Mouse (Mus musculus) ovary, postnatal 10 days (tissue): ENCODE measurements around the gene Nkx2-1.
"Not testable (repeated sequence)": the region's sequence is repeated elsewhere in the genome, so short reads cannot be mapped to it uniquely, and the experiment has no call there.

Source experiments
- DNase-seq: peaks from one replicate; pipeline ENCODE4 v3.0.0; 2022; ENCODE audit warnings: low spot score

Gene Nkx2-1

DNA sequence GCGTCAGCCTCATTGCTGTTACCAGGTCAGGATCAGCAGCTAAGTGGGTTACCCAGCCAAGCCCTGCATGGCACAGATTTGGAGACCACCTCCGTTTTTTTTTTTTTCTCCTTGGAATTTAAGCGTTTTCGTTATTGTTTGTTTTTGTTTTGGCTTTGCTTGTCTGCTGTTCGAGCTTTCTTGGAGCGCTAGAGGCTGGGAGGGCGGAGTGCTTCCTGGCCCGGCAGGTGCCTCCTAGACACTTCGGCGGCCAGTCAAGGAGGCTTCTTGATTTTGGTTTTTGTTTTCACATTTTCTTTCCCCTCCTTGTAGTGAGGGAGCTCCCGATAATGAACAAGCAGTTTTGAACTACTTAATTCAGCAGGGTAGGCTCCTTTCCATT is at the start of gene Nkx2-1:
TSS of gene Nkx2-1 (minus strand) at position 25 of the 382 bp plus-strand sequence.
- DNase-seq: no peak

DNA sequence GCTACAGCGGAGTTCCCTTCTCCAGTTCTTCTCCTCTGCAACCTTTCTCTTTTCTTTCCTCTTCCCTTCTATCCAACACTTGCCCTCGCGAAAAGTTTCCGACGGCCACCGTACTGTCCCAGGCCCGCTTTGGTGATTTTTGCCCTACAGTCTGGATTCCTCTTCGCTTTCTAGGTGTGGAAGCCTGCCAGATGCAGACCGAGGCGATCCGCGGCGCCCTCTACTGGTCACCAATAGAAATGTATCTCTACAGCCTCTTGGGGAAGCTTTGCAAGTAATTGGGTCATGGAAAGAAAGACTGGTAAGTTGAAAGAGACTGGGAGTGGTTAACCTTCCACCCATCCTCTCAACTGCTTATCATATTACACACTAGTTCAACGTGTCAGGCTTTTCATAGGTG is 4.4 kb upstream of the Nkx2-1 start:
- DNase-seq: peak; percentile 49

DNA sequence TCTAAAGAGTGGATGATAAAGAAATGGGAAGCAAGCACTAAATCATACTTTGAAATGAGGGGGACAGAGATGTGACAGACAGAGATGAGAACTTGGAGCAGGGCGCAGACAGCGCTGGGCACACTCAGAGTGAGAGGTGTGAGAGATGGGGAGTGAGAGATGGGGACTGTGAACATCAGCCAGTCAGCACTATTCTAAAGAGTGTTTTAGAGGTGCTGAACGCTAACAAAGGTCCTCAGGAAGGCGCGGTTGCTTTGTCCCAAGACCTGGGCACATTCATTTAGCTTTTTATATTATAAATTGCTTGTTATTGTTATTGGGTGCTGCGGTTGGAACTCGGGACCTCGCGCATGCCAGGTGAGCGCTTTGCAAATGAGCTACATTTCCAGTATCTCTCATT is 3.9 kb upstream of the Nkx2-1 start:
- DNase-seq: no peak

DNA sequence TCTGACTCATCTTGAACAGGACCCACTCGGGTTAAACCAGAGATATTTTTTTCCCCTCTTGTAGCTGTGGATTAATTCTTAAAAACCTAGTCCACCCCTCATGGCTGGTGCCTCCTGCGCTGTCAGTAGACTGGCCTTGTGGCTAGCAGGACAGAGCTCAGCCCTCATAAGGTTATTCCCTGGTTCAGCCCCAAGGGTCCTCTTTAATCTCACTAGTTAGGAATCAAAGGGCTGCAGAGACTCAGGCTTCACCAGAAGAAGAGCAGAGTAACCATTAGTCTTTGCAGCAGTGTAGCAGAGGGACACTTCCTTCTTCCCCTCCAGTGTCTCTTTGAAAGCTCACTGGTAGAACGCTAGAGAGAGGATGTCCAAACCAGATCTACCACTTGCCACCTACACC is 1.9 kb upstream of the Nkx2-1 start:
- DNase-seq: no peak

DNA sequence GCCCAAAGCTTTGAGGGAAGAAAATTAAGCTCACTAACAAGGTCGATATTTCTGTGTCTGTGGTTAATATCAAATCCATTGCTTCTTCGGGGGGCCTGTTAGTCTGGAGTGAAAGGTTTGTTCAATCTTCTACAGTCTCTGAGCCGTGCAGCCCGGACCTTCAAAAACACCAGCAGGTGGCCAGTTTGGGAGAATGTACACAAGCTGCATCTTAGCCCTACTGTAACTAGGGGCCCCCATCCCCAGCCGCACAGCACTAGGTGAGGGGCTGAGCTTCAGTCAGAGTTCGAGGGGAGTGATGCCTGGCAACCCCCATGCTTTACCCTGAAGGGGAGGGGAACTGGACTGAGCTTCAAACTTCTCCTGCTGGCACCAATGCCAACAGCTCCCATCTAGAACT is 1.2 kb upstream of the Nkx2-1 start:
- DNase-seq: no peak

DNA sequence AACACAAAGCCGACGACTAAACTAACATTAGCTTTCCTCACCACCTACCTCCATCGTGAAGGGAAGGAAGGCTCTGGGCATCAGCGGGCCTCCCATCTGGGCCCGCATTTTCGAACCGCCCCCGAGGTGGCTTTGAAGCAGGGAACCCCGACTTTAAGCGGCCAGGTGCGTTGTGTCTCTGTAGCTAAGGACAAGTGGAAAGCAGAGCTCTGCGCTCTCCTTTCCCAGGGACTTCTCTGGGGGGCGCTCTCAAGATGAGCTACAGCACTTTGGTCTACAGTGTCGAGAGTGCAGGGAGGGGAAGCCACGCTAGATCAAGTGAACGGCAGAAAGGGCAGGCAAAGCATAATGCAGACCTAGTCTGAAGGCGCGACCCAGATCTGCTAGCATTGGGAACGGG is 634 bp upstream of the Nkx2-1 start:
- no peak for DNase-seq

DNA sequence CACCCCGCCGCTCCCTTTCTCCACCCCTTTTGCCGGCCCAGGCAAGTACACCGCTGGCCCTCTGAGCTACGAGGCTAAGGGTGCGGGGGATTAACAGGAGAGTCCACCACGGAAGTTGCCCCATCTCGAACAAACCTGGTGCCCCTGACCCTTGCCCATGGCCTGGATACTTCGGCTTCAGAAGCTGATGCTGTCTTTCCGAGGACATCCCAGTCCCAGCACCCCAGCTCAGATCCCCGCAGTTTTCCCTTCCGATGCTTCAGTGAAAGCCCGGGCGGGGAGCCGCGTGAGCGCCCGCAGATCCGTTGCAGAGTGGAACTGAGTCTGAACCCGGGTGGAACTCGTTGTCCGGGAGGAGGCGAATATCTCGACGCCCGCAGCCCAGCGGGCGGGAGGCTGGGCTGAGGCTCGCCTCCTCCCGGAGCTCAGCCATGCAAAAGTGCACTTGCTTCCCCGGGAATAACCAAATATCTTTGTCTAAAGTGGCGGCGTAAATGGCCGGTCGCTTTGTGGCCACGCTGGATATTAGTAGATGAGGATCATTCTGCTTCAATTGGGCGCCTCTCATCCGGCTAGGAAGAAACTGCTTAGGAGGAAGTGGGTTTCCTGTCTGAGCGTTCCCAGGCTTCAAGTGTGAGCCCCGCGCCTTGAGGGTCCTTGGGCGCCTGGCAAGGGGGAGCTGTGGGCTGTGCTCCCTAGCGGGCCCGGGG is 379 bp downstream of the Nkx2-1 start:
- no peak for DNase-seq

DNA sequence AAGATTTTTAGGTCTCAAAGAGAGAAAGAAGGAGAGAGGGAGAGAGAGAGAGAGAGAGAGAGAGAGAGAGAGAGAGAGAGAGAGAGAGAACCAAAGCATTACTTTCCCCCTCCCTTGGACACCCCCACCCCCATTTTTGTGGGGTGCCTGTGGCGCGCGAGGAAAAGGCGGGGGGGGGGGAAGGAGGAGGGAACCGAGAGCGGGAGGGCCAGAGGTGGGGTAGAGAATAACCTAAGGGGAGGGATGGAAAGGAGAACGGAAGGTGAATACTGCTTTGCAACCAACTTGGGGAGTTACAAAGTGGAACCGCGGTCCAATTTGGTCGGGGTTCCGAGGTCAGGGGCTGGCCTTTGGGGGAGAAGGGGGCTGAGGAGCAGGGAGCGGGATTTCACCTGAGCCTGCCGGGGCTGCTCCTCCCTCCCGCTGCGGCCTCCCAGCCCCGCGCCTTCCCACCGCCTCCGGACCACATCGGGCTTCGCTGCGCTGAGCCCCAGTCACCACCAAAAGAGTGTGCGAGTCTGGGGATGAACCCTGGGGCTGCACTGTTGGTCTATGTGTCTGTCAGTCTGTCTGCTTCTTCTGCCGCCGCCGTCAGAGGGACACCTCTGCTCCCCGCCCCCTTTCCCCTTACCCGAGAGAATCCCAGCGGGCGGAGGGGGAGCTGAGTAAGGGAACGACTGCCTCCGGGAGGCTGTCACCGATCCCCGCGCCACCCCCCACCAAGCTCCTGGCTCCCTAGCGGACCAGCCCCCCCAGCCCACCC is 1.1 kb downstream of the Nkx2-1 start:
- no peak for DNase-seq

DNA sequence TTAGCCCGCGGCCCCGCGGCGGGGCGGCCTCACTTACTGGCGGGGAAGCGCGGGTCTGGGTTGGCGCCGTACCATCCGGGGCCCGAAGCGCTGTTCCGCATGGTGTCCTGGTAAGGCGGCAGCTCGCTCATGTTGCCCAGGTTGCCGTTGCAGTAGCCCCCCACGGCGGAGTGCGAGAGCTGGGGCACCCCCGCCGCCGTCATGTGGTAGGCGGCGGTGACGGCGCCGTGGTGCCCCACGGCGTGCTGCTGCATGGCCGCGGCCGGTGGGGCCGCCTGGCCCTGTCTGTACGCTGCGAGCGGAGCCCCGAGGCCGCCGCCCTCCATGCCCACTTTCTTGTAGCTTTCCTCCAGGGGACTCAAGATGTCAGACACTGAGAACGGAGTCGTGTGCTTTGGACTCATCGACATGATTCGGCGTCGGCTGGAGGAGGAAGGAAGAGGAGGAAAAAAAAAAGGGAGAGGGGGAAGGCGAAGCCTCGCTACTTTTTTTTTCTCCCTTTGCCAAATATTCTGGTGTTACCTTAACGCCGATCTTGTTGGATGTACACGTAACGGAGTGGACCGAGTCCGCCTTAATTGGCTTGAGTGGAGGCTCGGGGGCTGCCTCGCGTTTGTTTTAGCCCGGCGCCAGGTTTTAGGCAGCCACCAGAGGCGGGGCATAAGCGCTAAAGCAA is 1.9 kb downstream of the Nkx2-1 start:
- no peak for DNase-seq

DNA sequence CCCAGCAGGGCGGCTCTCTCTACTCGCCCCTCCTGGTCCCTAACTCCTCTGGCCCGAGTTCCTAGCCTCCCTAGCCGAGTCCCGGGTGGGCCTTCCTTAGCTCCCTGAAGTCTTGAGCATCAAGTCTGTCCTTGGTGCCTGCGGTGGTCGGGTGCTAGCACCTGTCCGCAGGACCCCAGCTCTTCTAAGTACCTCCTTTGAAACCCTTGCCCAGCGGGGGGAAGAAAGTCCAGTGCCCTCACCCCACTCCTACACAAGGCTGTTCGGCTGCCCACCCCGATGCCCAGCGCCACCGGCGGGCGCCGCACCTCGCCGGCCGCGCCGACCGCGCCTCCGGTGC is 2.4 kb downstream of the Nkx2-1 start:
- no peak for DNase-seq

DNA sequence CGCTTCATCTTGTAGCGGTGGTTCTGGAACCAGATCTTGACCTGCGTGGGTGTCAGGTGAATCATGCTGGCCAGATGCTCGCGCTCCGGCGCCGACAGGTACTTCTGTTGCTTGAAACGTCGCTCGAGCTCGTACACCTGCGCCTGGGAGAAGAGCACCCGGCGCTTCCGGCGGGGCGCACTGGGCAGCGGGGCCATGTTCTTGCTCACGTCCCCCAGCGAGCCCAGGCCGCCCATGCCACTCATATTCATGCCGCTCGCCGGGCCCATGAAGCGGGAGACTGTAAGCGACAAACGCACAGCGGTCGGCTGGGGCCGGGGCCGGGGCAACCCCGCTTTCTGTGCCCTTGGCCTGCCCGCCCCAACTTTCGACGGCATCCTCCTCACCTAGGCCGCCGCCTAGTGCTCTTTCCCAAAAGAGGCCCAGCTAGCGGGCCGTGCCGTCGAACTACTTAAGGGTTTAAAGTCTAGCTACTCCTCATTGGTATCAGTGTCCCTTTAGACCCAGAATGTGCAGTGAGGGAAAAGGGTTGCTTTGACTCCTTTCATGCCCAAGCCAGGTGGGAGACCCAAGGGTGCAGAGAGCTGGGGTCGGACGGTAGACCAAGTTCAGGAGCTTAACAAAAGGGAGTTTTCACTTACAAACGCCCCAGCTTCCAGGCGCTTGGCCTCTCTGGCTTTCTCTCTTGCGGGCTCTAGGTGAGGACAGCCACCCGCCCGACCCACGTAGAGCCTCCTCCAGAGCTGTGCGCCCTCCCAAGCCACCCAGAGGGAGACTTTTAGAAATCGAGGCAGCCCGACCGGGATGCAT is 3.0 kb downstream of the Nkx2-1 start:
- DNase-seq: no peak

DNA sequence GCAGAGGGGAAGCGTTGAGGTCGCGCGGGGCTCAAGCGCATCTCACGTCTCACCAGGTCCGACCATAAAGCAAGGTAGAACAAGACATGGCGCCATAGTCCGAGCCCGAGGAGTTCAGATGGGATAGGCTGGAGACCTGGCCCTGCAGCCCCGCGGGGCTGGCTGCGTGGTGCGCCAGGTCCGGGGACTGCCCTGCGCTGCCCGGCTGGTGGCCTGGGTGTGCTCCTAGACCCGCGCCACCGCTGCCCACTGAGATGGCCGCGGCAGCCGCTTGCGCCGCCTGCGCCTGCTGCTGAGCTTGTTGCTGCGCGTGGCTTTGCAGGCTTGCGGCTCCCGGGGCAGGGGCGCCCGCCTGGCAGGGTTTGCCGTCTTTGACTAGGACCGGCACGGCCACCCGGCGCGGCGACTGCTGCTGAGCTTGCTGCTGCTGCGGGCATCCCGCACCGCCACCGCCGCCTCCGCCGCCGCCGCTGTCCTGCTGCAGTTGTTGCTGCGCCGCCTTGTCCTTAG is 3.7 kb downstream of the Nkx2-1 start:
- DNase-seq: no peak

DNA sequence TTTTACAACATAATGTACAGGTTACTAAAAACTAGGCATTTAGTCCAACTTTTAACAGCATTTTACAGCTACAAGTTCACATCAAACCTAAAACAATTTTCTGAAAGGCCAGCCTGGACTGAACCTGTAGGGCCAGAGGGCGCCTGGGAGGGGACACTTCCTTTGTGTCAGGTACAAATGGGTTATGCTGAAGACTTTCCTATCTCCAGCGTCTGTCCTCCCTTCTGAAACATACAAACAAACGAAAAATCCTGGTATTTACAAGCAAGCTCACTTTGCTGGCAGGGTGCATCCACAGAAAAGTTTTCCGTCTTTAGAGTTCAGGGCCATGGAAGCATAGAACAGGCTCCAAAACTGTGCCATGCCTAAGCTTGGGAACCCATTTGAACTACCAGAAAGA is 4.6 kb downstream of the Nkx2-1 start:
- DNase-seq: no peak

DNA sequence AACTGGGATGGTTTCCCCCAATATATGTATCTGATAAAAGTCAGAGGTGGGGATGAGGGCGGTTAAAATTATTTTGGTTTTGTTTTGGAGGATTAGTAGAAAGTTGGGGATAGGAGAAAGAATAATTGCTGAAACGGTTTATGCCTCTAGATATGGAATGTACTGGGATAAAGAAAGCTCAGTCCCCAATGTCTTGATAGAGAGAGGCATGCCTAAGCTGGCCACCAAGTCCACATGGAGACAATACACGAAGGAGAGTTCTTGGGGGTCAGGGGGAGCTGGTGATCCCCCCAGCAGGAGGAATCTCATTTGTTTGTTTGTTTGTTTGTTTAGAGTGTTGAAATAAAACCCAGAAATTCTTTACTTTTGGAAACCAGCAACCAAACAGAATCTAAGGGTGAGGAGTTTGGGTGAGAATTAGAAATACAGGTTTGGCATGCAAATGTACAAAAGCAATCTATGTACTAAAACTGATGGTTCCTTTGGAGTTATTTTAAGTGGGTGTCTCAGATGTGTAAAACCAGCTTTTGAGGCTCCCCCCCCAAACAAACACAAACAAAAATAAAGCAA is 5.6 kb downstream of the Nkx2-1 start:
- DNase-seq: no peak

DNA sequence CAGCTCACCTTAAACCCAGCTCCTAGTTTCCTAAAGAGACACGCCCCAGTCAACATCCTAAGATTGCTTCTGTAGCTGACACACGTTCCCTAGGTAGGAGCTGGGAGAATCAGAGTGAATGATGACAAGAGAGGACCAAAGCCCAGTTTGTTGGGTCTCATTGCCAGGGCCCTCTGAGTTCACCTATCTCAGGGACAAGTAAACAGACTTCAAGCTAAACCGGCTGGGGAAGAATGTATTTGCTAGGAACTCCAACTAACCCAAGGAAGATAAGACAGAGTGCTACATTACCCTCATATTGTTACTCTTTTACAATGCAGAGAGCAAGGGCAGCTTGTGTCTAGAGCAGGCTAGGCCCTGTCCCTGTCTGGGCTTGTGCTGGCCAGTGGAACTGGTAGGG is 6.8 kb downstream of the Nkx2-1 start:
- no peak for DNase-seq

DNA sequence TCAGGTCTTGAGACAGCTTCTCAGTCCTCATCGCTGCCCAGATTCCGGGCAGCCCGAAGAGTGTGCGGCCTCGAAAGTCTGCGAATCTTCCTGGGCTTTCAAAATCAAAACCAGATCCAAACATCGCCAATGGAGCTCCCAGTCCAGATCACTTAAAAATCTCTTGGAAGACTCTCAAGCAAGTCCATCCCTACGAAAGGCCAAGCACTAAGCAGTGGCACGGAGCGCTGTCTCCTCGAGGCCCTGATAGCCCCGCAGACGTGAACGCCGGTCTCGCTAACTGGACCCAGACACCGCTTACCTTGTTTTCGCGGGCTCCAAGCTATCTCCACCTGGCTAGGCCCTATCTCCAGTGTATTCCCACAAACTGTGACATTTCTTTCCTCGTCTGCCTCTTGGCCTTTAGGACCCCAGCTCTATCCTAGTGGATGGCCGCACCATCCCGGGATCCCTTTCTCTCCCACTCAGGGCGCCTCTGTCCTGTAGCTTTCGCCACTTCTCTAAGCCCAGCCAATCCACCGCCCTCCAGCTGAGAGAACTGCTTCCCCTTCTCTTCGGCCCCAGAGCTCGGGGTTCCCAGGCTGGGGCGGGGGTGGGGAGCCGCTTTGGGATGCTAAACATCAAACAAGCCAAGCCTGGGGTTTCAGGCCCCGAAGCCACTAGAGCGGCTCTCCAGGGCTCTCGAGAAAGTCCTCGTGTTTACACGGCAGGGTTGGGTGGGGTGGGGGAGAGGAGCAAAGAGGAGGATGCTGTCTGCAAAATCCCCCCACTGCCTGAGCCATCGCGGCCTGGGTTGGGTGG is 7.6 kb downstream of the Nkx2-1 start:
- no peak for DNase-seq

DNA sequence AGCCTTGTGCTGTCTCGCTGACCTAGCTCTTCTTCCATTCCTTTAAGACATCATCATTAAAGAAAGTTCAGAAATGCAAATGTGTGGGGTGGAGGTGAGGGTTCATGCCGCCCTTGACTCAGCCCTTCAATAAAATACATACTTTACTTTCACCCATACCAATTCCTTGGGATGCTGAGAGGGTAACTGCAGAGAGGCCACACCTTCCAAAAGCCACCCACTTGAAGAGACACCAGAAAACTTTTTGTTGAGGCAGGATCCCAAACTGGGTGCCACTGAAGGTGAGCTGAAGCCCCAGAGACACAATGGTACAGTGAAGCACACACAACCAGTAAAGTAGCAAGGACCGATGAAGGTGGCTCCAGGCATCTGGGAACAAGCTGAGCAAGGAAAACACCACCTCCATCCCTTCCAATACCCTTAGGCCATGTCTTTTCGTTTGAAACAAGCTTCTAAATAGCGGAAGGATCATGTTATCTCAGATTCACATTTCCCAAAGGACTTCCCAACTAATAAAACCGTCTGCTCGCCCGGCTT is 8.6 kb downstream of the Nkx2-1 start:
- no peak for DNase-seq

DNA sequence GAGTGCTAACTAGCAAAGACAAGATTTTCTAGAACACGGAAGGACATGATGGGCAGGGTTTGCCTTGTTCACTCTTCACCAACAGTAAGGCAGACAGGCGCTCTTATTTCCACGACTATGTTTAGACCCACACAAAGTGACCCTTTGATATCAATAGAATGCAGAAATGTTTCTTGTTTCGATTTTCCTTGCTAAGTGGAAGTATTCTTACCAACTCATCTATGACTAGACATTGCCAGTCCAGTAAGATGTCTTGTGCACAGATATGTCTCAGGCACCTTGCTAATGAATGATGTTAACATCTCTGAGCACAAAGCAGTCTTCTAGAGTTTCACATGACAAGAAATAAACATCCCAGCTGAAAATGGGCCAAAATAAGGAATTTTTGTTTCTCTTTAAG is 9.6 kb downstream of the Nkx2-1 start:
- DNase-seq: no peak

DNA sequence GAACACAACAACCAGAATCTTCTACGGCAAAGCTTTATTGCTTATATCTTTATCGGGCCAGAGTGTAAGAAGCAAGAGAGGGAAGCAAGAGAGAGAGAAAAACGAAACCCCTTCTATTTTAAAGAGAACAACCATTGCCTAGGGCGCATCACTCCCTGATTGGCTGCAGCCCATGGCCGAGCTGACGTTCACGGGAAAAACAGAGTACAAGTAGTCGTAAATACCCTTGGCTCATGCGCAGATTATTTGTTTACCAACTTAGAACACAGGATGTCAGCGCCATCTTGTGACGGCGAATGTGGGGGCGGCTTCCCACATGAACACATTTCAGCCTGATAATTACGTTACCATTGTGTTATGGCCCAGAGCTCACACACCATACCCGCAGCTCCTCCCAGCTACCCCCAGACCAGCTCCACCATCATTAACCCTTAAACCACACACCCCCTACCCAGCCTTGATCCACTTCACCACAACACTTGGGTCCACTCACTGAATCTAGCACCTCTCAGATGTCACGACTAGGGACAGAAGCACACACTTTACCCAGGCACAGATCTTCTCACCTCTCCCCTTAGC is 11.4 kb downstream of the Nkx2-1 start:
- DNase-seq: not testable (repeated sequence)

DNA sequence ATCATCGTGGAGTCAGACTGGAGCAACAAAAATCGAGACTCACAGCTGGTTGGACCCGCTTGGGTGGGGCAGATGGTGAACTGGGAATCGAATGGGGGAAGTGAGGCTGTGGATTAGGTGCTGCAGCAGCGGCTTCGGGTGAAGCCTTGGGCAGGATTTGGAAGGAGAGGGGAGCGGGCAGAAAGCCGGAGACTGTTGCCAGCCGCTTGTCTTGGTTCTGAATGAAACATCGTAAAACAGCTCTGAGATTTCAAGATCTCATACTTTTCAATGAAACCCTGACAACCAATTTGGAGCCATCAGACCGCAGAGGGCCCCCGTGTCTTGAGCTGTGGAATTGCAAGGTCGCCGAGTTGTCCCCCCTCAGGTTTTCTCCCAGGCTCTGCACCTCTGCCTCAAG is 12.5 kb downstream of the Nkx2-1 start:
- DNase-seq: no peak

DNA sequence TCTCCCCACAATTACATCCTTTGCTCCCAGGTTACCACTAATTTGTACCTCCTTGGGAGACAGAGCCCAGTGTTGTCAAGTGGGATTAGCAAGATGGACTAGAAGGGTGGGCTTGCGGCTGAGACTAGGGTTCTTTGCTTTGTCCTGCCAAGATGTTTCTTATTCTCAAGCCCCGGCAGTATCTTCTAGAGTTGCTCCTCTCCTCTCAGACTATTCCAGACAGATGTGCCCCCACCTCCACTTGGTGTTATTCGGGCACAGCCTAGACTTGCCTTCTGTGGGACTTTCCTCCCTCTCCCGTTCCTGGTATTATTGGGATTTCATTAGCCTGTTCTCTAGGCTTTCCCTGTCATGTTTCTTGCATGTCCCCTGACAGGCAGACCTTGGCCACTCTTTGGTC is 14.5 kb downstream of the Nkx2-1 start:
- no peak for DNase-seq
